Mouse (Mus musculus): ENCODE results near the gene Spaca4.

GRCm38 (mm10) chr7:45771101-45771500 lies 45.5 kb upstream of the Spaca4 start:
- TF ChIP-seq USF1 (IDR thresholded peaks at IDR 0.05; ENCODE audit: low read depth) (no peak), POLR2A (IDR thresholded peaks at IDR 0.05; ENCODE audit: insufficient read length, low read depth) (no peak), CEBPB (IDR thresholded peaks at IDR 0.05; ENCODE audit: insufficient read depth, poor library complexity, severe bottlenecking) (no peak), TCF12 (IDR thresholded peaks at IDR 0.05; ENCODE audit: insufficient read depth, poor library complexity, severe bottlenecking) (no peak), TCF3 (IDR thresholded peaks at IDR 0.05; ENCODE audit: insufficient read length, low read depth) (no peak), MAX (IDR thresholded peaks at IDR 0.05; ENCODE audit: low read depth) (no peak)

Data from myocyte (in vitro differentiated cells).